Mouse (Mus musculus): ENCODE results near the gene Pak3. TPM values are rescaled to one million over a fixed set of nuclear protein-coding genes. Genes with fewer than 3 reads are reported as not detected.

Gene Pak3
- total and polyA plus RNA-seq, 3 experiments, result not detected

- Histone ChIP-seq H3K79me2 (ENCODE audit: control insufficient read depth, insufficient read depth, low read length, poor library complexity) (no peaks in the 10 kb centered on the region), H3K9ac (ENCODE audit: control insufficient read depth, low read depth, low read length, poor library complexity, severe bottlenecking) (no peak overlapping the region)
Observed at GRCm38 (mm10) chrX:143722250-143722649, 203.9 kb downstream of the Pak3 start.

GRCm38 (mm10) chrX:143725411-143725810, 207.0 kb downstream of the Pak3 start:
- no peak overlapping the region for H3K4me3 ChIP-seq (ENCODE audit: control insufficient read depth in 1 of 2, insufficient read depth in 1 of 2, low read depth in 2 of 2, low read length in 2 of 2)
- H3K36me3 ChIP-seq (ENCODE audit: control insufficient read depth in 1 of 2, insufficient read depth in 2 of 2, low read length in 2 of 2), result no peaks in the 10 kb centered on the region
- no peaks in the 10 kb centered on the region for H3K79me2 ChIP-seq (ENCODE audit: control insufficient read depth, insufficient read depth, low read length, poor library complexity)
- H3K9ac ChIP-seq (ENCODE audit: control insufficient read depth, low read depth, low read length, poor library complexity, severe bottlenecking), result no peak overlapping the region
- H3K9me3 ChIP-seq (replicated peaks; ENCODE audit: insufficient read depth, low read length), result no peaks in the 10 kb centered on the region
- H3K27ac ChIP-seq (ENCODE audit: control insufficient read depth, low read depth, low read length), result no peak overlapping the region
- peak; percentile 12 for DNase-seq (ENCODE audit: low read depth, low spot score)
- TF ChIP-seq E2F4 (IDR thresholded peaks at IDR 0.05; ENCODE audit: borderline replicate concordance, low read depth, low read length), result no peak
- no peak for TF ChIP-seq NELFE (IDR thresholded peaks at IDR 0.05; ENCODE audit: low read depth, low read length)
- peak; percentile 34; the same call in 1 of the 2 replicates for TF ChIP-seq GATA1 (IDR thresholded peaks at IDR 0.05; ENCODE audit: low read depth, low read length)
- TF ChIP-seq EP300 (IDR thresholded peaks at IDR 0.05; ENCODE audit: low read depth in 1 of 2, low read length in 2 of 2), result peak; percentile 32 to 69; a peak in 3 of 4 replicates
- peak; percentile 30; the same call in 1 of the 2 replicates for TF ChIP-seq ETS1 (IDR thresholded peaks at IDR 0.05; ENCODE audit: low read depth, low read length)
- TF ChIP-seq TCF12 (IDR thresholded peaks at IDR 0.05; ENCODE audit: low read depth, low read length), result peak; percentile 77
- no peaks in the 10 kb centered on the region for H3K27me3 ChIP-seq (ENCODE audit: control insufficient read depth in 1 of 2, insufficient read depth in 2 of 2, low read length in 2 of 2)
- peaks cover 0 to 3% of the 10 kb centered on the region in 2 experiments; a peak in 2 of 4 replicates for H3K4me1 ChIP-seq (ENCODE audit: control insufficient read depth in 1 of 2, insufficient read depth in 2 of 2, low read length in 2 of 2)

More at GRCm38 (mm10) chrX:143722250-143722649, 203.9 kb downstream of the Pak3 start:
- no peaks in the 10 kb centered on the region for H3K27me3 ChIP-seq (ENCODE audit: control insufficient read depth in 1 of 2, insufficient read depth in 2 of 2, low read length in 2 of 2)
- DNase-seq (ENCODE audit: low read depth, low spot score), result no peak
- no peak overlapping the region for H3K4me3 ChIP-seq (ENCODE audit: control insufficient read depth in 1 of 2, insufficient read depth in 1 of 2, low read depth in 2 of 2, low read length in 2 of 2)
- H3K27ac ChIP-seq (ENCODE audit: control insufficient read depth, low read depth, low read length), result no peak overlapping the region
- no peaks in the 10 kb centered on the region for H3K9me3 ChIP-seq (replicated peaks; ENCODE audit: insufficient read depth, low read length)
- no peaks in the 10 kb centered on the region for H3K4me1 ChIP-seq (ENCODE audit: control insufficient read depth in 1 of 2, insufficient read depth in 2 of 2, low read length in 2 of 2)
- no peaks in the 10 kb centered on the region for H3K36me3 ChIP-seq (ENCODE audit: control insufficient read depth in 1 of 2, insufficient read depth in 2 of 2, low read length in 2 of 2)
- TF ChIP-seq NELFE (IDR thresholded peaks at IDR 0.05; ENCODE audit: low read depth, low read length), result no peak
- no peak for TF ChIP-seq ZKSCAN1 (IDR thresholded peaks at IDR 0.05; ENCODE audit: low read depth, low read length)
- TF ChIP-seq E2F4 (IDR thresholded peaks at IDR 0.05; ENCODE audit: borderline replicate concordance, low read depth, low read length), result no peak
- no peak for TF ChIP-seq UBTF (IDR thresholded peaks at IDR 0.05; ENCODE audit: borderline replicate concordance, insufficient read depth, low read depth, low read length)
- no peak for TF ChIP-seq CHD1 (IDR thresholded peaks at IDR 0.05; ENCODE audit: low read depth, low read length)
- no peak for TF ChIP-seq POLR2A (IDR thresholded peaks at IDR 0.05; ENCODE audit: control insufficient read depth in 1 of 2, insufficient read depth in 1 of 2, low read depth in 1 of 2, low read length in 2 of 2, poor library complexity in 1 of 2)
- no peak for TF ChIP-seq GABPA (IDR thresholded peaks at IDR 0.05; ENCODE audit: low read depth, low read length)

DNA sequence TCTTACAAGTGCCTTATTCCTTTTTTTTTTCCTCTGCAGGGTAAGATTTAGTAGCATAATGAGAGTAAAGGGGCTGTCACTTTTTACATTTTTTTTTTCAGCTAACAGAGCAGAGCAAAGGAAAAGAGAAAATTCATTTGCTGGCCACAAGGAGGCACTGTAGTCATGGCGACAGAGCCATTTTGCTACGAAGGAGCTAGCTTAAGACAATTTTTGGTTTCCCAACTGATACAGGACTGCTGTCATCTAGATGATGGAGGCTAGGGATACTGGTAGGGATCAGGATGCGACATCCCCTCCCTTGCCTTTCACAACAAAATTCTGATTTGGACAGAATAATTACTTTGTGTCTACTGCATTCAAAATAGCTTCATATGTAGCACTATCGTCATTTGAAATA, 217.6 kb downstream of the Pak3 start:
- no peaks in the 10 kb centered on the region for H3K36me3 ChIP-seq (ENCODE audit: control insufficient read depth in 1 of 2, insufficient read depth in 2 of 2, low read length in 2 of 2)
- H3K27ac ChIP-seq (ENCODE audit: control insufficient read depth, low read depth, low read length), result no peak overlapping the region
- H3K9me3 ChIP-seq (replicated peaks; ENCODE audit: insufficient read depth, low read length), result no peaks in the 10 kb centered on the region
- no peaks in the 10 kb centered on the region for H3K79me2 ChIP-seq (ENCODE audit: control insufficient read depth, insufficient read depth, low read length, poor library complexity)
- no peak overlapping the region for H3K9ac ChIP-seq (ENCODE audit: control insufficient read depth, low read depth, low read length, poor library complexity, severe bottlenecking)
- no peaks in the 10 kb centered on the region for H3K4me1 ChIP-seq (ENCODE audit: control insufficient read depth in 1 of 2, insufficient read depth in 2 of 2, low read length in 2 of 2)
- H3K27me3 ChIP-seq (ENCODE audit: control insufficient read depth in 1 of 2, insufficient read depth in 2 of 2, low read length in 2 of 2), result no peaks in the 10 kb centered on the region
- DNase-seq (ENCODE audit: low read depth, low spot score), result peak; percentile 60
- H3K4me3 ChIP-seq (ENCODE audit: control insufficient read depth in 1 of 2, insufficient read depth in 1 of 2, low read depth in 2 of 2, low read length in 2 of 2), result no peak overlapping the region
- TF ChIP-seq MYC (IDR thresholded peaks at IDR 0.05; ENCODE audit: low read depth, low read length) (no peak), JUND (IDR thresholded peaks at IDR 0.05; ENCODE audit: low read depth, low read length) (no peak), EP300 (IDR thresholded peaks at IDR 0.05; ENCODE audit: low read depth in 1 of 2, low read length in 2 of 2) (no peak), TAL1 (IDR thresholded peaks at IDR 0.05; ENCODE audit: low read length) (no peak), SMC3 (IDR thresholded peaks at IDR 0.05; ENCODE audit: low read depth, low read length) (peak; percentile 58), RCOR1 (IDR thresholded peaks at IDR 0.05; ENCODE audit: low read depth, low read length) (no peak), RAD21 (IDR thresholded peaks at IDR 0.05; ENCODE audit: low read depth, low read length) (peak; percentile 67), ELF1 (IDR thresholded peaks at IDR 0.05; ENCODE audit: low read depth, low read length) (no peak), TBP (IDR thresholded peaks at IDR 0.05; ENCODE audit: low read depth, low read length) (no peak), GABPA (IDR thresholded peaks at IDR 0.05; ENCODE audit: low read depth, low read length) (no peak), CTCF (IDR thresholded peaks at IDR 0.05 in 2 of 3, conservative IDR thresholded peaks at IDR 0.05 in 1 of 3; ENCODE audit: control insufficient read depth in 1 of 3, insufficient read depth in 1 of 3, low read depth in 2 of 3, low read length in 3 of 3, poor library complexity in 1 of 3, severe bottlenecking in 1 of 3) (peak; percentile 40 to 69 (median 61)), ZNF384 (IDR thresholded peaks at IDR 0.05; ENCODE audit: low read depth, low read length) (peak; percentile 68), NRF1 (IDR thresholded peaks at IDR 0.05; ENCODE audit: insufficient read depth, low read depth, low read length, poor library complexity, severe bottlenecking) (no peak), MYB (IDR thresholded peaks at IDR 0.05; ENCODE audit: low read depth, low read length) (no peak), NELFE (IDR thresholded peaks at IDR 0.05; ENCODE audit: low read depth, low read length) (no peak), POLR2AphosphoS2 (IDR thresholded peaks at IDR 0.05; ENCODE audit: low read length) (no peak)

Data from MEL (cell line).